Mouse (Mus musculus) hindbrain, embryonic 11.5 days (tissue): ENCODE results near the gene Nkx3-2. TPM values are rescaled to one million over a fixed set of nuclear protein-coding genes. Genes with fewer than 3 reads are reported as not detected.

ENCODE experiments used
- ATAC-seq: fragments of 200-750 bp; cut with Nextera tagmentation; 2 replicates; pipeline ENCODE4 v1.8.0; 2017; ENCODE audit warnings: mild to moderate bottlenecking, moderate TSS enrichment, moderate library complexity; ENCODE audit not compliant: low FRiP score
- DNase-seq: peaks from one replicate; pipeline ENCODE4 v3.0.0-alpha.2; 2015; ENCODE audit warnings: low spot score
- H3K27ac ChIP-seq: fragments of 300-500 bp; sonication (generic); 2 replicates; pipeline ENCODE4 v1.5.1; 2014; ENCODE audit warnings: mild to moderate bottlenecking, low read depth, low read length
- H3K27me3 ChIP-seq: fragments of 300-500 bp; sonication (generic); 2 replicates; pipeline ENCODE4 v1.6.1; 2014; ENCODE audit warnings: mild to moderate bottlenecking, low read length, moderate library complexity, mixed read lengths; ENCODE audit not compliant: control insufficient read depth, insufficient read depth
- H3K36me3 ChIP-seq: fragments of 300-500 bp; sonication (generic); 2 replicates; pipeline ENCODE4 v1.6.1; 2014; ENCODE audit warnings: mild to moderate bottlenecking, low read length, moderate library complexity, mixed read lengths; ENCODE audit not compliant: control insufficient read depth, insufficient read depth
- H3K4me1 ChIP-seq: fragments of 300-500 bp; sonication (generic); replicated peaks from 2 replicates; pipeline ENCODE4 v1.6.1; 2014; ENCODE audit warnings: low read length, mixed read lengths; ENCODE audit not compliant: control insufficient read depth, insufficient read depth
- H3K4me2 ChIP-seq: fragments of 300-500 bp; sonication (generic); replicated peaks from 2 replicates; pipeline ENCODE4 v1.6.1; 2014; ENCODE audit warnings: mild to moderate bottlenecking, low read depth, low read length
- H3K4me3 ChIP-seq: fragments of 300-500 bp; sonication (generic); 2 replicates; pipeline ENCODE4 v1.5.1; 2014; ENCODE audit warnings: low read depth, low read length
- H3K9ac ChIP-seq: fragments of 300-500 bp; sonication (generic); 2 replicates; pipeline ENCODE4 v1.6.1; 2014; ENCODE audit warnings: low read depth, low read length
- H3K9me3 ChIP-seq: fragments of 300-500 bp; sonication (generic); 2 replicates; pipeline ENCODE4 v1.6.1; 2016; ENCODE audit warnings: low read length; ENCODE audit not compliant: control insufficient read depth
- WGBS: fragments of 180-500 bp; shearing (Covaris S2); extraction: QIAGEN DNeasy Blood & Tissue Kit; methylation state at CpG from one replicate; pipeline ENCODE4 v1.1.7; 2014; 5-methylcytosine and 5-hydroxymethylcytosine counted together
- polyA plus RNA-seq: library from polyadenylated mRNA; unstranded; fragments of >200 nt; fragmentation: Nextera tagmentation; extraction: Ambion mirVana; gene quantifications from 2 replicates; pipeline ENCODE4 v1.2.1, GENCODE M21; 2014

Gene Nkx3-2
- polyA plus RNA-seq, 1 experiment from 2014 or later, result 1.0 TPM

DNA sequence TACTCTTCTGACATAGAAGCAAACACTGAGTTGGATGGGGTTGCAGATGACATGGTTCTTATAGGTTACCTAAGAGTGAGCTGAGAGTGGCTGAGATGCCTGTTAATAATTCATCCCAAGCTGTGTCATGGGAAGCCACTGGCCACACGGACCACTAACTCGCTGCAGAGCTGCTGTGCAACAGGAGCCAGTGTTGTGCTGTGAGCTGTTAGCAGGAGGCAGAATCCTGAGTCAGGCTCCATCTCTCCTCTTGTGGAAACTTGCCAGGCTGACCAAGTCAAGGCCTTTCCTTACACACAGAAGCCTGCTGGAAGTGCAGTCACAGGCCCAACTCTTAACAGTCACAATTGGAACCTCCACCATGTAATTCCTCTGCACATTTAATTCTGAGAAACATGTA, 26.2 kb upstream of the Nkx3-2 start:
- Histone ChIP-seq H3K9me3 (no peaks in the 10 kb centered on the region), H3K4me3 (no peak overlapping the region), H3K27ac (no peak overlapping the region), H3K9ac (no peak overlapping the region), H3K4me1 (no peaks in the 10 kb centered on the region), H3K36me3 (peaks cover 6% of the 10 kb centered on the region; the same call in 1 of the 2 replicates), H3K27me3 (no peaks in the 10 kb centered on the region), H3K4me2 (no peak overlapping the region)
- ATAC-seq, result no peak
- 90% methylated on average over 2 of the region's 2 CpGs for WGBS
- no peak for DNase-seq

DNA sequence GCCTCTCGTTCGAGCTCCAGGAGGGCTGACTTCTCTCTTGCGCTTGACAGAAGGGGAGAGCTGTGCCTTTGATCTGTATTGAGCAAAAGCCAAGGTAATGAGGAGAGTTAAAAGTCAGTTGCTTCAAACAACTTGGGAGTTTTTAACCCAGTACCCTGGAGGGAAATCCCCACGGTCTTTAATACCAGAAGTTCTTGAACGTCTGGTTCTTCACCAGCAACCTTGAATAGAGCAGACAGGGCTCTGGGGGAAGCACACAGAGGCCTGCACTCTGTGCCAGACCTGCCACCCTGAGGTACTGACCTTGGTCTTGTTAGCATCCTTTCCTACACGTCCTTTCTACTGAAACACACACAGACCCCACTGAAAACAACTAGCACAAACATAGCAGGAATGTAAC, 24.6 kb upstream of the Nkx3-2 start:
- Histone ChIP-seq H3K4me1 (no peaks in the 10 kb centered on the region), H3K36me3 (peaks cover 6% of the 10 kb centered on the region; the same call in 1 of the 2 replicates), H3K27me3 (no peaks in the 10 kb centered on the region), H3K9me3 (no peaks in the 10 kb centered on the region), H3K4me3 (no peak overlapping the region), H3K4me2 (no peak overlapping the region), H3K27ac (no peak overlapping the region), H3K9ac (no peak overlapping the region)
- ATAC-seq (no peak), DNase-seq (no peak)
- 76% methylated on average over 6 of the region's 6 CpGs for WGBS

DNA sequence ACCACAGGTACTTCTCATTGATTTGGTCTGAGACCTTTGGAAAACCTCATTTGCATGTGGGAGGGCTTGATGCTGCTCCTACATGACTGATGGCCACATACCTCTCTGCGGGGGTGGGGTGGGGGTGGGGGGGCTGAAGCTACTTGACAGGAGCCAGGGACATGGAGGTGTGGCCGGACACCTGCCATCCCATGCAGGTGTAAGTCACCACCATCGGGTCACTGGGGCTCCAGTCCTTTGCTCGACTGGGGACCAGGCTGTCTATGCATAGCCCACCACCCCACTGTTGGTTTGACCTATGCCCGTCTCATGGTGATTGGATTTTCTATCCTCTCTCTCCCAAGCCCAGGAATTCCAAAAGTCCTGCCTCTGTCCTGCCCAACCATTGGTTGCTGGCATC, 17.6 kb upstream of the Nkx3-2 start:
- 86% methylated on average over 5 of the region's 5 CpGs for WGBS
- Histone ChIP-seq H3K36me3 (peaks cover 3% of the 10 kb centered on the region; the same call in 1 of the 2 replicates), H3K27ac (no peak overlapping the region), H3K4me1 (no peaks in the 10 kb centered on the region), H3K4me2 (no peak overlapping the region), H3K27me3 (no peaks in the 10 kb centered on the region), H3K4me3 (no peak overlapping the region), H3K9me3 (no peaks in the 10 kb centered on the region), H3K9ac (no peak overlapping the region)
- peak; percentile 52; the same call in 1 of the 2 replicates for ATAC-seq
- no peak for DNase-seq

DNA sequence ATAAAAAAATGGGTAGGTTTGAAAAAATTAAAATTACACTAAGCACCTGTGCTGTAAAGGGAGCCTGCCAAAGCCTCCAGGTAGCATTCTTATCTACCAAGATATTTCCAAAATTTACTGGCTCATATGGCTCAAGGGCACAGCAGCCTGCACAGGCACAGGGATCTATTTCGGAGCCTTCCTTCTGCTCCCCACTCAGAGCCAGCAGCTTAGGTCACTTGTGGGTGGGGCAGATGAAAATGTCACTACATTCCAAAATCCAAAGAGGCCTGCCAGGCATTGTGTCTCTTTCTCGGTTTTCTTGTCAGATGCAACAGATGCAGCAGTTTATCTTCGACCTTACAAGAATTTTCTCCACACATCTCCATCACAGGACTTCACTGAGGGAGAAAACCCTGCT, 15.7 kb upstream of the Nkx3-2 start:
- H3K9me3 ChIP-seq, result no peaks in the 10 kb centered on the region
- no peak overlapping the region for H3K27ac ChIP-seq
- no peaks in the 10 kb centered on the region for H3K36me3 ChIP-seq
- H3K4me3 ChIP-seq, result no peak overlapping the region
- ATAC-seq (no peak), DNase-seq (no peak)
- WGBS, result 82% methylated on average over 3 of the region's 3 CpGs
- no peak overlapping the region for H3K9ac ChIP-seq
- no peaks in the 10 kb centered on the region for H3K27me3 ChIP-seq
- no peaks in the 10 kb centered on the region for H3K4me1 ChIP-seq
- H3K4me2 ChIP-seq, result no peak overlapping the region

DNA sequence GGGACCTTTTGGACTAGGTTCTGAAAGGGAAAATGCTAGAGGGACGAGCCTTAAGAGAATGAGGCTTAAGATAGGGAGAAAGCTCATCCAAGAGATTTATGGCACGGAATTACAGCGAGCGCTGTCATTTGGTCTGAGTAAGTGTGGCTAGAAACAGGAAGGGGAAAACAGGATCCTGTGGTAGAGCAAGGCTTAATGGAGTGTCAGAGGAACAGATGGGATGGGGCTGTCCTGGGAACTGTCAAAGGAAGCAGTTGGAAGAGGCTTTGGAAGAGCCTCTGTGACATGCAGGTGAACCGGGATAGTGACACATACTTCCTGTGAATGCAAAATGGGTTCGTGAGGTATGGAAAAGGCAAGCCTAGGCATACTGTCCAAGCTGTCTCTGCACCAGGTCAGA, 11.4 kb upstream of the Nkx3-2 start:
- 67% methylated on average over 6 of the region's 6 CpGs for WGBS
- Histone ChIP-seq H3K9ac (no peak overlapping the region), H3K27me3 (no peaks in the 10 kb centered on the region), H3K36me3 (no peaks in the 10 kb centered on the region), H3K4me1 (no peaks in the 10 kb centered on the region), H3K4me2 (no peak overlapping the region), H3K4me3 (no peak overlapping the region), H3K27ac (no peak overlapping the region), H3K9me3 (no peaks in the 10 kb centered on the region)
- ATAC-seq (no peak), DNase-seq (no peak)

DNA sequence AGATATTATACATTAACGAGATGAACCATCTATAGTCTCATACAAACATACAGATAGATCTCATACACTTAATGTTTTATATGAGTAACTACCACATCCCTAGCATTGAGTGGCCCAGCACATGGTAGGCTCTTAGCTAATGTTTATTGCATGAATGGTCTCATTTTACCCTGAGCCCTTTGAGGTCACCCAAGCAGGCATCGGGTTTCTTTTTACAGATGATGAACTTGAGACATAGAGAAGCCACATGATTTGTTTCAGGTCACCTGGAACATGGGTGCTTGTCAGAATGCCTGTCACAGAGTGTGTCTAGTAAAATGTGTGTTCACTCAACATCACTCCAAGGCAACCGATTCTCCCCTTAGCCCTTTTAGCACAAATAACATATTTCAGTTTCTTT, 11.0 kb upstream of the Nkx3-2 start:
- H3K9ac ChIP-seq, result no peak overlapping the region
- H3K27me3 ChIP-seq, result no peaks in the 10 kb centered on the region
- ATAC-seq (no peak), DNase-seq (no peak)
- H3K4me3 ChIP-seq, result no peak overlapping the region
- H3K4me2 ChIP-seq, result no peak overlapping the region
- no peaks in the 10 kb centered on the region for H3K4me1 ChIP-seq
- WGBS, result 71% methylated on average over 3 of the region's 3 CpGs
- no peaks in the 10 kb centered on the region for H3K9me3 ChIP-seq
- no peaks in the 10 kb centered on the region for H3K36me3 ChIP-seq
- no peak overlapping the region for H3K27ac ChIP-seq

DNA sequence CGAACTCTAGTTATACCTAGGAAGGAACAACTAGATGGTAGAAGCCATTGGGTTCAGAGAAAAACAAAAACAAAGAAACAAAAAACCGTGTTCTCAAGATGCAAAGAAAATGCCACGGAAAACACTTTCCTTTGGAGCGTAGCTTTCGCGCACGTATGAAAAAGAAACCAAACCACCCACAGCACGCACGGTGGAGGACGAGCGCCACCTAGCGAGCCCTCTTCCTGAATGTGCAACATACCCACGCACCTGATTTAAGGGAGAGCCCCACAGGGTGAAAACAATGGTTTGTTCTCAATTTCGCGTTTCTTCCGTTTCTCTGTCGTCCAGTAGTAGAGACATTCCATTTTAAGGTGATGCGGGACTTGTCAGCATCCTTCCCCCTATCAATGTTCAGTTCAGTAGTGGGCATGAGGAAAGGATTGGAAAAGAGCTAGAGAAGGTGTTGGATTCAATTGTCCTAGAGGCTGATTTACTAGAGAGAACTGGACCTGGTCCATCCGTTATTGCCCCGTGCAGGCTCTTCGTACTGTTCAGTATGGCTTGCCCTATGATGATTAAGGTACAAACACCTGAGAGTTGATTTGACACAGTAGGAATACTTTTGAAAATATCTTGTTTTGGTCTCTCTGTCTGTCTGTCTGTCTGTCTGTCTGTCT, 4.2 kb upstream of the Nkx3-2 start:
- no peak overlapping the region for H3K9ac ChIP-seq
- H3K4me3 ChIP-seq, result 0 out of 2 replicates have a peak overlapping the region, but pooled peaks have one; percentile 0
- peaks cover 39% of the 10 kb centered on the region for H3K27me3 ChIP-seq
- no peaks in the 10 kb centered on the region for H3K9me3 ChIP-seq
- peaks cover 2% of the 10 kb centered on the region; the same call in 1 of the 2 replicates for H3K4me1 ChIP-seq
- H3K27ac ChIP-seq, result no peak overlapping the region
- DNase-seq (peak; percentile 95), ATAC-seq (peak; percentile 59; the same call in 1 of the 2 replicates)
- 6% methylated on average over 21 of the region's 21 CpGs for WGBS
- H3K36me3 ChIP-seq, result no peaks in the 10 kb centered on the region
- 0 out of 2 replicates have a peak overlapping the region, but pooled peaks have one; percentile 0 for H3K4me2 ChIP-seq

DNA sequence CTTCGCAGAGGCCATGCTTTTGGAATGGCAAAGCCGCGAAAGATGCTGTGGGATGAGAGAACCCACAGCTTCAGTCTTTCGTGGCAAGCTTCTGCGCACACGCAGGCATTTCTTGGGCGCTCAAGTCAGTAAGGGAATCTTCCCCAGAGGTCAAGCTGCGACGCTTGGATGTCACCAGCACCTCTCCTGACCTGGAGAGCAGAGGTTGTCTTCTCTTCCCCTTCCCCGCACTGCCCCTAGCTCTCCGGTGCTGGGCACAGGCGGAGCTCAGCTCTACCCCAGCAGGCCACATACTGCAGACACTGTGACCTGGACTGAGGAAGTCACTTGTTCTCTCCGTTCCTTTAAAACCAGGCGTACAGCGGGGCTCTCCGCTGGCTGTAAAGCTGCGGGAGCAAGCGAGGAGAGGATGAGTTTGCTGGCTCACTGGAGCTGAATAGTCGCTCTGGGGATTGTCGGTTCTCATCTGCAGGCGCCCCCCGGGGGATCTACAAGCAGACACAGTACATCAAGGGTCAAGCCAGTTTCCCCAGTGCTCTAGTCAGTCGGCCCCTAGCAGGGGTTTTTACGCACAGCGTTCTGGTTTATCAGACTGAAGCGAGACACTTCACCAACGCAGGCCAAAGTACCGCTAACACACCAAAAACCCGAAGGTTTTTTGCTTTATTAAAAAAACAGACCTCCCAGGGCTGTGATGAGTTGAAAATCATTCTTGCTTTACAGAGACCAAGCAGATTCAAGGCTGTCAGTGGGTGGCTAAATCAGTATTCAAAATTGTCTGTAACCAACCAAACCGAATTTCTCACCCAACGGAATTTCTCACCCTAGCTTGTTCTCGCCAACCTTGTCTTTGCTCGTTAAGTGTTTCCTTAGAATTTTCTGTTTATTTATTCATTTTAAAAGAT, 3.2 kb upstream of the Nkx3-2 start:
- peak overlapping the region; percentile 30 for H3K4me2 ChIP-seq
- H3K36me3 ChIP-seq, result no peaks in the 10 kb centered on the region
- WGBS, result under 1% methylated on average over 33 of the region's 33 CpGs
- peak overlapping the region; percentile 0; the same call in 1 of the 2 replicates for H3K4me3 ChIP-seq
- H3K27me3 ChIP-seq, result peaks cover 49% of the 10 kb centered on the region
- H3K27ac ChIP-seq, result no peak overlapping the region
- H3K4me1 ChIP-seq, result peaks cover 2% of the 10 kb centered on the region; the same call in 1 of the 2 replicates
- H3K9me3 ChIP-seq, result no peaks in the 10 kb centered on the region
- DNase-seq, result peak; percentile 64
- no peak overlapping the region for H3K9ac ChIP-seq
- no peak for ATAC-seq
